Mouse (Mus musculus) gastrocnemius, adult 18-20 months (tissue): ENCODE measurements at regions not wholly inside any gene's neighbourhood (a gene's known extent, or its start where the extent isn't known, plus 50 kb on each side); places are given as distances from the start of the nearest gene placed in this dataset.
"Not testable (repeated sequence)": the region's sequence is repeated elsewhere in the genome, so short reads cannot be mapped to it uniquely, and the experiment has no call there.

Source experiments
- DNase-seq: peaks from one replicate; pipeline ENCODE4 v3.0.0; 2021; ENCODE audit warnings: low spot score

- DNase-seq: no peak
These were observed 120.1 kb upstream of the Cpsf6 start for GRCm38 (mm10) chr10:117499864-117500453.

GRCm38 (mm10) chr10:117499177-117499863, 119.5 kb upstream of the Cpsf6 start:
- DNase-seq: no peak

- DNase-seq: no peak
These were observed 118.7 kb upstream of the Cpsf6 start for GRCm38 (mm10) chr10:117498497-117498896.

- DNase-seq: no peak
These were observed 117.9 kb upstream of the Cpsf6 start for GRCm38 (mm10) chr10:117497565-117498256.

- not testable (repeated sequence) for DNase-seq
These were observed 117.3 kb upstream of the Cpsf6 start for GRCm38 (mm10) chr10:117497082-117497481.

- DNase-seq: no peak
These were observed 116.5 kb upstream of the Cpsf6 start for GRCm38 (mm10) chr10:117496064-117497011.

GRCm38 (mm10) chr10:117494171-117494701, 114.4 kb upstream of the Cpsf6 start:
- no peak for DNase-seq

- DNase-seq: no peak
These were observed 114.0 kb upstream of the Cpsf6 start for GRCm38 (mm10) chr10:117493824-117494121.

- no peak for DNase-seq
These were observed 113.4 kb upstream of the Cpsf6 start for GRCm38 (mm10) chr10:117493091-117493823.

- DNase-seq: no peak
These were observed 112.7 kb upstream of the Cpsf6 start for GRCm38 (mm10) chr10:117492391-117492990.

- DNase-seq: no peak
These were observed 111.9 kb upstream of the Cpsf6 start for GRCm38 (mm10) chr10:117491711-117492110.

- DNase-seq: no peak
These were observed 111.2 kb upstream of the Cpsf6 start for GRCm38 (mm10) chr10:117490851-117491595.

- DNase-seq: no peak
These were observed 103.3 kb upstream of the Cpsf6 start for GRCm38 (mm10) chr10:117483091-117483600.

- no peak for DNase-seq
These were observed 102.5 kb upstream of the Cpsf6 start for GRCm38 (mm10) chr10:117482361-117482760.

GRCm38 (mm10) chr10:117481341-117481990, 101.7 kb upstream of the Cpsf6 start:
- no peak for DNase-seq

- DNase-seq: no peak
These were observed 100.6 kb upstream of the Cpsf6 start for GRCm38 (mm10) chr10:117480456-117480850.

- DNase-seq: no peak
These were observed 100.1 kb upstream of the Cpsf6 start for GRCm38 (mm10) chr10:117479721-117480455.

- DNase-seq: no peak
These were observed 99.1 kb upstream of the Cpsf6 start for GRCm38 (mm10) chr10:117478931-117479280.
